Mouse (Mus musculus) regulatory T cell (primary cell): Measurements from ENCODE around the gene Glg1.
"Not testable (repeated sequence)": the region's sequence is repeated elsewhere in the genome, so short reads cannot be mapped to it uniquely, and the experiment has no call there.

Source experiments
- in situ Hi-C: fragments of 300-600 bp; cut with MboI, MseI; formaldehyde crosslinking; loops from one replicate; pipeline ENCODE4 v1.15.1; 2025; ENCODE audit warnings: high pct_unique_total_duplicates

The Glg1 gene

DNA sequence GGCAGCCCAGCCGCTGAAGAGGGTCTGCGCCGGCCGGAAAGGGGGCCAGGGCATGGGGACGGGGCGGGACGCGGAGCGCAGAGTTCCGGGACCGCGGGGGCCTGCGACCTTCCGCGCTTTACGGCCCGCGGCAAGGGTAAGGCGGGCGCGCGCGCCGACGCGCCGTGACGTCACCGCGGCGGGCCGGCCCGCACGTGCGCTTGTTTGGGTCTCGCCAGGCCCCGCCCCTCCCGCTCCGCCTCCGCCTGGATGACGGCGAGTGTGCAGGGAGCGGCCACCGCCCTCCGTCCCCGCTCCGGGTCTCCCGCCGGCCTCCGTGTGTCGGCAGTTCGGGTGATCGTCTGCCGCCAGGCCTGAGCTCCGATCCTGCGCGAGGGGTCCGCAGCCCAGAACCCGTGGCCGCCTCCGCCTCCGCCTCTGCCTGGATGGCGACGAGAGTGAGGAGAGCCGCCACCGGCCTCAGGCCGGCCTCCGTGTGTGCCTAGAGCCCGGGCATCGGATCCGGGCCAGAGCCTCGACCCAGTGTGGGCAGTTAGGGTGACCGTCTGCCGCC, 113.5 kb downstream of the Glg1 start:
- in situ Hi-C loops, result not testable (repeated sequence)

DNA sequence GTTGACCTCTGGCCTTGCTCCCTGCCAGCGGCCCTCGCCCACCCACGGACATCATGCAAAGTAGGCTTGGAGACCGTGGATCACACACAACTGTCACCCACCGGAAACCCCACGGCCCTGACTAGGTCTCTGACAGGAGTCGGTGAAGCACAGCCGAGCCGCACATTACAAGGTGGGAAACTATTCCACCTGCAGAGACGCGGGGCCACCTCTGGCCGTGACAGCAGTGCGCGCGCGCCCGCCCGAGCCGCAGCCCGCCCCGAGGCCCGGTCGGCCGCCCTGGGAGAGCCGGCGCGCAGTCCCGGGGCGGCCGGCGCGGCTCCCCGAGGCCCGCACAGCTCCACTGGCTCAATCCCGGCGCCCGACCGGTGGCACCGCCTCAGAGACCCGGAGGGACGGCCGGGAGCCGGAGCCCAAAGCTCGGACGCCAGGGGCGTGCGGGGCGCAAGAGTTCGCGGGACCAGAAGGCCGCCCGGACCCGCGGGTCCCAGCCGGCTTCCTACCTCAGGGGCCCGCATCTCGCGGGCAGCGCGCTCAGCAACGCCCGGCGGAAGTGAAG, 114.0 kb downstream of the Glg1 start:
- in situ Hi-C loops, result not testable (repeated sequence)

DNA sequence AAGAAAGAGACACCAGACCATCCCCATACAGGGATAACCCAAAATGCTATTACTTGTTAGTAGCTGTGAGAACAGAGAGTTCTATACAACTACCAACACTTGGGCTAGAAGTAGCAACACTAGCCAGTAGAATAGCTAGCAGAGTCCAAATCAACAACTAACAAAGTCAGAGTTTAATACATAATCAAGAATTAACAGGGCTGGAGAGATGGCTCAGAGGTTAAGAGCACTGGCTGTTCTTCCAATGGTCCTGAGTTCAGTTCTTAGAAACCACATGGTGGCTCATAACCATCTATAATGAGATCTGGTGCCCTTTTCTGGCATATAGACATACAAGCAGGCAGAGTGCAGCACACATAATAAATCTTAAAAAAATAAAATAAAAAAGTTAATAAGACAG, 116.5 kb downstream of the Glg1 start:
- in situ Hi-C loops, result no loop called here

DNA sequence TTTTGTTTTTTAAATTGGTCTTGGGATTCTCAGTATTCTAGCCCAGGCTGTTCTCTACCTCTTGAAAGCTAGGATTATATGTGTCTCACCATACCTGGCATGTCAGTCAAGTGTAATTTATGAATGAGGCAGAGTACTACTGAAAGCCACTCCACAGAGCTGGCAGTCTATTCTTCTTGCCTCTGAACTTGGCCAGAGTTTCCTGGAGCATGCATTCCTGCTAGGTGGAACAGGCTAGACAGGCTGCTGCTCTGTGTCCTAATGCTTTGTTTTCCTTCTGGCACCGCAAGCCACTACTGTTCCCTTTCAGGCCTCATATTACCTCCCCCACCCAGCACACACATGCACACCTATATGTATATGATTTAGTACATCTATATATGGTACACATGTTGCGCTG, 128.3 kb downstream of the Glg1 start:
- in situ Hi-C loops, result no loop called here

DNA sequence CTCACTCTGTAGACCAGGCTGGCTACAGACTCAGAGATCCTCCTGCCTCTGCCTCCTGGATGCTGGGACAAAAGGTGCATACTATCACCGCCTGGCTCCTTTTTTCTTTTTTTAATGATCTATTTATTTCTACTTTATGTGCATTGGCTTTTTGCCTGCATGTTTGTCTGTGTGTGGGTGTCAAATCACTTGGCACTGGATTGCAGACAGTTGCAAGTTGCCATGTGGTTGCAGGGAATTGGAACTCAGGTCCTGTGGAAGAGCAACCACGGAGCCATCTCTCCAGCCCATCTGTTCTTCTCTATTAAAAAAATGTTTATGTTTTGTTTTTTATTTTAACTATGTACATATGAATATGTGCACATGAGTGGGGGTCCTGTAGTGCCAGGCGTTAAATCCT, 139.5 kb downstream of the Glg1 start:
- in situ Hi-C loops, result no loop called here

DNA sequence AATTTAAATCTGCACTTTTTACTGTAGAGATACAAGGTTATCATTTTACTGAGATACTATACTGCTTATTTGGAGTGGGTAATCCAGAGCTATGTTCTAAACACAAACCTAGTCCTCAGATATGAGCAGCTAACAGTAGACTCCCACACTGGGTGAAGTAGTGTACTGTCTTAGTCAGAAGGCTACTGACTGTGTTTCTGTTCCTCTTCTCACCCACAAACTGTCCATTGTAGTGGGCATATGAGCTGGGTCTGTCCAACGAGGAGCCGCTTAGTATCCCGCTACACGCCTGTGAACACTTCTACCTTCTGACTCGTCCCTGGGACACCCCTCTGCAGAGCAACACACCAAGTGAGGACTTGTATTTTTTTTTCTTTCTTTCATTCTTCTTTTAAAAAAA, 144.1 kb downstream of the Glg1 start:
- in situ Hi-C loops, result no loop called here
